Mouse (Mus musculus) cerebellum, adult (tissue): ENCODE data around the gene Wfdc10.

Experiments used
- ATAC-seq: cut with Nextera tagmentation; 2 replicates; pipeline ENCODE4 v1.9.2; 2017; ENCODE audit warnings: mild to moderate bottlenecking, moderate library complexity, mixed read lengths; ENCODE audit not compliant: insufficient number of reproducible peaks, low FRiP score, low TSS enrichment

Gene Wfdc10

GRCm38 (mm10) chr2:164698201-164698600 lies 42.4 kb downstream of the Wfdc10 start, which contains the start of gene Spint4:
Spint4 (plus strand) TSS chr2:164698501.
- no peak for ATAC-seq

GRCm38 (mm10) chr2:164700959-164701358 lies 45.1 kb downstream of the Wfdc10 start:
- ATAC-seq: no peak

GRCm38 (mm10) chr2:164701761-164702160 lies 45.9 kb downstream of the Wfdc10 start:
- no peak for ATAC-seq

- no peak for ATAC-seq
Observed at GRCm38 (mm10) chr2:164704235-164704634, 48.4 kb downstream of the Wfdc10 start.

GRCm38 (mm10) chr2:164705328-164705727 lies 49.5 kb downstream of the Wfdc10 start:
- no peak for ATAC-seq

- no peak for ATAC-seq
Observed at GRCm38 (mm10) chr2:164705991-164706390, 50.1 kb downstream of the Wfdc10 start.
